Mouse (Mus musculus): Measurements from ENCODE around the gene Kcnj9.

DNA sequence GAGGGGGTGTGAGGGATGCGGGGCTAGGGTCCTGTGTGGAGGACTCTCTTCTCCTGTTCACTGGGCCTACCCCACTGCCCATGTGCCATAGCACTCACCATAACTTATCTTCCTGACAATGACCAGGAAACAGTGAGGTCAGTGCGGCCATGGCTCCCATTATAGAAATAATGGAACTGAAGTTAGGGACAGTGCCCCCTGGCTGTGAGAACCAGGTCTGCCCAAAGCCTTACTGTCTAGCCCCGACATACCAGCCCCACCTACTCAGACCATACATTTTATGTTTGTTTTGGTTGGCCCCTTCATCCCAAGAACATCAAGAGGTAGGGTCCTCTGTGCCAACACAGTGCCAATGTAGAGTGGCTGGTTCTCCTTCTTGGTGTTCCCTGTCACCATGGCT, 23.5 kb downstream of the Kcnj9 start:
- TF ChIP-seq CTCF (IDR thresholded peaks at IDR 0.05; ENCODE audit: extremely low read depth, insufficient read depth, insufficient read length, insufficient replicate concordance) (no peak), POLR2A (IDR thresholded peaks at IDR 0.05; ENCODE audit: low read depth, low read length) (no peak)

Data from spleen, adult 2 months (tissue).